Mouse (Mus musculus): ENCODE measurements around the gene Celsr1. TPM values are rescaled to one million over a fixed set of nuclear protein-coding genes. Genes with fewer than 3 reads are reported as not detected.

Gene Celsr1
- polyA plus RNA-seq, 1 experiment from 2014 or later, result 2.7 TPM

DNA sequence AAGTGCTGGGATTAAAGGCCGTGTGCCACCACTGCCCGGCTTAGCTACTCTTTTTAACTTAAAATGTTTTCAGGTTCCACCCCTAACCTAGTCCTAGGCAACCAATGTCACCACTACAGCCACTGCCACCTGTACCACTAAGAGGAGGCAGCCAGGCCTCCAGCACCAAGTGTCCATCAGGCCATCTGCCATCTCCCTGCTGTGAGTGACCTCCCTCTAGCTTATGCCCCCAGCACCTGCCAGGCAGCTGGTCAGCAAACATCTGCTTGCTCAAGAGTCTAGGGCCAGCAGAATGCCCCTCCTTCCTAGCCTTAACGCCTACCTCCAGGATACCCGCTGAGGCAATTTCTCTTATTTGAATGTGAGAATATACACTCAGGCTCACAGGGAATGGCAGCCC lies 48.0 kb downstream of the Celsr1 start:
- Histone ChIP-seq H3K36me3 (no peaks in the 10 kb centered on the region), H3K4me3 (replicated peaks) (no peak overlapping the region), H3K27ac (no peak overlapping the region), H3K9me3 (no peaks in the 10 kb centered on the region), H3K4me1 (replicated peaks) (peaks cover 14% of the 10 kb centered on the region), H3K4me2 (replicated peaks) (no peak overlapping the region), H3K9ac (replicated peaks) (no peak overlapping the region), H3K27me3 (no peaks in the 10 kb centered on the region)
- no peak for ATAC-seq
- 71% methylated on average over 4 of the region's 4 CpGs for WGBS

DNA sequence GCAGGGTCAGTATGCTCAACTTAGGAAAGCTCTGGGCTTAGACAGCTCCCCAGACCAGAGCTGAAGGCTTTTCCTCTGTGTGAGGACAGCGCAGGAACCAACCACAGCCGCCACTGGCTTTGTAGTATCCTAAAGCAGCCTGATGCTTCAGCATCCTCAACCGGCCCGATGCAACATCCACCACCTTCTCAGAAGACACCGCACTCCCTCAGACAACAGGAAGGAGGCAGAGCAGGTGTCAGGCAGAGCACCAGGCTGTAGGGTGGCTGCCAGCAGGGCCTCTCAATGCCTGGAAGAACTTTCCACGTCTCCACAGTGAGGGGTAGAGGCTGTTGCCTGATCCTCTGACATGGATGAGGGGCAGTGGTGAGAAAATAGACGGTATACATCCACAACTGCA lies 50.4 kb downstream of the Celsr1 start:
- no peak overlapping the region for H3K4me2 ChIP-seq (replicated peaks)
- H3K9me3 ChIP-seq, result no peaks in the 10 kb centered on the region
- no peak overlapping the region for H3K9ac ChIP-seq (replicated peaks)
- H3K27ac ChIP-seq, result no peak overlapping the region
- peaks cover 14% of the 10 kb centered on the region for H3K4me1 ChIP-seq (replicated peaks)
- H3K36me3 ChIP-seq, result no peaks in the 10 kb centered on the region
- no peak overlapping the region for H3K4me3 ChIP-seq (replicated peaks)
- no peak for ATAC-seq
- no peaks in the 10 kb centered on the region for H3K27me3 ChIP-seq
- WGBS, result 86% methylated on average over 7 of the region's 7 CpGs

- Histone ChIP-seq H3K27me3 (no peaks in the 10 kb centered on the region), H3K27ac (no peak overlapping the region), H3K36me3 (no peaks in the 10 kb centered on the region), H3K9ac (replicated peaks) (no peak overlapping the region), H3K4me3 (replicated peaks) (no peak overlapping the region), H3K9me3 (no peaks in the 10 kb centered on the region), H3K4me1 (replicated peaks) (peaks cover 14% of the 10 kb centered on the region), H3K4me2 (replicated peaks) (no peak overlapping the region)
- no peak for ATAC-seq
- 93% methylated on average over 3 of the region's 3 CpGs for WGBS
Measured at GRCm38 (mm10) chr15:85982416-85982775, 51.2 kb downstream of the Celsr1 start.

DNA sequence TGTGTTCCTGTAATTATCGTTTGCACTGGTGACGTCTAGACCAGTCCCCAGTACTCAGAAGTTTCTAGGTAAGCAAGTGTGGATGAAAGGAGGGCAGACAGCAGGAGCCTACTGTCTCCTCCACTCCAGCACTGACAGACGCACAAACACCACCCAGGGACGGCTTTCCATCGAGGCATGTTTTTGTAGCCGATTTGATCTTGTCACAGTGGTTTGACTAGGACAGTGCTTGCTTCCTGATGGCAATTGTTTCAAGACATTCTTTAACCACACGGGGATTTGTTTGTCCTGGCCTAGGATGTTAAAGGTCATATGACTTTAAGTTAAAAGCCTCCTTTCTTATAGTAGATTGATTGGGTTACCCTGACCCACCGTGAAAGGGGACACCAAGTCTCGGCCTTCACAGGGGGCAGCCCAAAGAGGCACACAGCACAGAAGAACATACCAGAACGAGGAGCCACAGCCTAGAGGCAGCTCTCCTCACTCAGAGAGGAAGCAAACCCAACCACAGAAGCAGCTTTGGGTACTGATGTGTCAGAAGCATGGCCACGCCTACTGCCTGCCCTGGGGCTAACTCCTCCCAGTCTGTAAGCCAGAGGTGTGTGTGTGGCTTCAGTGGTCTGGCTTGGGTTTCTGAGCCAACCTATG lies 51.7 kb downstream of the Celsr1 start:
- Histone ChIP-seq H3K27ac (no peak overlapping the region), H3K36me3 (no peaks in the 10 kb centered on the region), H3K9ac (replicated peaks) (no peak overlapping the region), H3K4me3 (replicated peaks) (no peak overlapping the region), H3K9me3 (no peaks in the 10 kb centered on the region), H3K27me3 (no peaks in the 10 kb centered on the region), H3K4me2 (replicated peaks) (no peak overlapping the region), H3K4me1 (replicated peaks) (peaks cover 18% of the 10 kb centered on the region)
- no peak for ATAC-seq
- 64% methylated on average over 11 of the region's 11 CpGs for WGBS

- WGBS, result 87% methylated on average over 9 of the region's 9 CpGs
Measured at GRCm38 (mm10) chr15:85977086-85977485, 56.5 kb downstream of the Celsr1 start.

DNA sequence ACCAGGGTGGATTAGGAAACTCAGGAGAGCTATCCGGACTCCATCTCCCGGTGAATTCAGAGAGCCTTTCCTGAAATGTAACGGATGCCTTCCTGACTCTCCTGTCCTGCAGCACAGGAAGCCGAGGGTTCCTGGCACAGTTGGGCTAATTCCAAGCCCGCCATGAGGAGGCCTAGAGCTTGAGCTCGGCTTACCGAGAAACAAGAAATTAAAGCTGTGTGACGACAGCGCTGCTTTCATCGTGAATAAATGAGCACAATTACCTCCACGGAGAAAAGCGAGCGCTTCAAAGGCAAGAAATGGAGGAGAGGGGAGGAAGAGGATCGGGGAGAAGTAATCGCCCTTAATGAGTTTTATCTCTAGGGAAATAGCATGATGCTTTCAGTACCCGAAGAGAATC lies 57.8 kb downstream of the Celsr1 start:
- peak; percentile 34; the same call in 1 of the 2 replicates for ATAC-seq
- Histone ChIP-seq H3K27me3 (no peaks in the 10 kb centered on the region), H3K36me3 (no peaks in the 10 kb centered on the region), H3K4me3 (replicated peaks) (no peak overlapping the region), H3K9me3 (no peaks in the 10 kb centered on the region), H3K4me2 (replicated peaks) (no peak overlapping the region; the same call in 1 of the 2 replicates), H3K27ac (peak overlapping the region; percentile 70), H3K9ac (replicated peaks) (no peak overlapping the region; the same call in 1 of the 2 replicates), H3K4me1 (replicated peaks) (peaks cover 32% of the 10 kb centered on the region)
- WGBS, result 37% methylated on average over 16 of the region's 16 CpGs

More at GRCm38 (mm10) chr15:85977086-85977485, 56.5 kb downstream of the Celsr1 start:
- H3K9me3 ChIP-seq, result no peaks in the 10 kb centered on the region
- ATAC-seq, result no peak
- peaks cover 32% of the 10 kb centered on the region for H3K4me1 ChIP-seq (replicated peaks)
- no peaks in the 10 kb centered on the region for H3K36me3 ChIP-seq
- H3K27ac ChIP-seq, result no peak overlapping the region
- no peak overlapping the region for H3K9ac ChIP-seq (replicated peaks)
- no peak overlapping the region for H3K4me3 ChIP-seq (replicated peaks)
- H3K4me2 ChIP-seq (replicated peaks), result no peak overlapping the region
- no peaks in the 10 kb centered on the region for H3K27me3 ChIP-seq

- Histone ChIP-seq H3K4me1 (replicated peaks) (peaks cover 36% of the 10 kb centered on the region), H3K27ac (no peak overlapping the region), H3K4me2 (replicated peaks) (no peak overlapping the region), H3K9me3 (no peaks in the 10 kb centered on the region), H3K4me3 (replicated peaks) (no peak overlapping the region), H3K9ac (replicated peaks) (no peak overlapping the region), H3K36me3 (no peaks in the 10 kb centered on the region), H3K27me3 (no peaks in the 10 kb centered on the region)
- 31% methylated on average over 5 of the region's 5 CpGs for WGBS
- no peak for ATAC-seq
Measured at GRCm38 (mm10) chr15:85971596-85971995, 62.0 kb downstream of the Celsr1 start.

GRCm38 (mm10) chr15:85970441-85970840 lies 63.1 kb downstream of the Celsr1 start:
- Histone ChIP-seq H3K4me3 (replicated peaks) (no peak overlapping the region), H3K4me2 (replicated peaks) (no peak overlapping the region), H3K27me3 (no peaks in the 10 kb centered on the region), H3K9ac (replicated peaks) (no peak overlapping the region), H3K36me3 (no peaks in the 10 kb centered on the region), H3K4me1 (replicated peaks) (peaks cover 27% of the 10 kb centered on the region), H3K27ac (no peak overlapping the region), H3K9me3 (no peaks in the 10 kb centered on the region)
- 77% methylated on average over 8 of the region's 8 CpGs for WGBS
- no peak for ATAC-seq

GRCm38 (mm10) chr15:85969707-85970153 lies 63.8 kb downstream of the Celsr1 start:
- Histone ChIP-seq H3K27ac (no peak overlapping the region), H3K27me3 (no peaks in the 10 kb centered on the region), H3K36me3 (no peaks in the 10 kb centered on the region), H3K9ac (replicated peaks) (no peak overlapping the region), H3K9me3 (no peaks in the 10 kb centered on the region), H3K4me2 (replicated peaks) (no peak overlapping the region), H3K4me1 (replicated peaks) (peaks cover 22% of the 10 kb centered on the region), H3K4me3 (replicated peaks) (no peak overlapping the region)
- WGBS, result 69% methylated on average over 3 of the region's 3 CpGs
- ATAC-seq, result peak; percentile 76

- peak; percentile 12; the same call in 1 of the 2 replicates for ATAC-seq
- no peaks in the 10 kb centered on the region for H3K27me3 ChIP-seq
- H3K27ac ChIP-seq, result no peak overlapping the region
- no peaks in the 10 kb centered on the region for H3K9me3 ChIP-seq
- no peak overlapping the region for H3K9ac ChIP-seq (replicated peaks)
- H3K4me1 ChIP-seq (replicated peaks), result peaks cover 17% of the 10 kb centered on the region
- no peak overlapping the region for H3K4me3 ChIP-seq (replicated peaks)
- WGBS, result 89% methylated on average over 7 of the region's 7 CpGs
- no peak overlapping the region for H3K4me2 ChIP-seq (replicated peaks)
- H3K36me3 ChIP-seq, result no peaks in the 10 kb centered on the region
Measured at GRCm38 (mm10) chr15:85969291-85969690, 64.3 kb downstream of the Celsr1 start.

GRCm38 (mm10) chr15:85966032-85966431 lies 67.5 kb downstream of the Celsr1 start:
- Histone ChIP-seq H3K36me3 (no peaks in the 10 kb centered on the region), H3K27me3 (no peaks in the 10 kb centered on the region), H3K4me3 (replicated peaks) (no peak overlapping the region), H3K4me1 (replicated peaks) (peaks cover 15% of the 10 kb centered on the region), H3K9ac (replicated peaks) (no peak overlapping the region), H3K4me2 (replicated peaks) (no peak overlapping the region), H3K27ac (no peak overlapping the region), H3K9me3 (no peaks in the 10 kb centered on the region)
- ATAC-seq, result no peak
- 90% methylated on average over 7 of the region's 7 CpGs for WGBS

DNA sequence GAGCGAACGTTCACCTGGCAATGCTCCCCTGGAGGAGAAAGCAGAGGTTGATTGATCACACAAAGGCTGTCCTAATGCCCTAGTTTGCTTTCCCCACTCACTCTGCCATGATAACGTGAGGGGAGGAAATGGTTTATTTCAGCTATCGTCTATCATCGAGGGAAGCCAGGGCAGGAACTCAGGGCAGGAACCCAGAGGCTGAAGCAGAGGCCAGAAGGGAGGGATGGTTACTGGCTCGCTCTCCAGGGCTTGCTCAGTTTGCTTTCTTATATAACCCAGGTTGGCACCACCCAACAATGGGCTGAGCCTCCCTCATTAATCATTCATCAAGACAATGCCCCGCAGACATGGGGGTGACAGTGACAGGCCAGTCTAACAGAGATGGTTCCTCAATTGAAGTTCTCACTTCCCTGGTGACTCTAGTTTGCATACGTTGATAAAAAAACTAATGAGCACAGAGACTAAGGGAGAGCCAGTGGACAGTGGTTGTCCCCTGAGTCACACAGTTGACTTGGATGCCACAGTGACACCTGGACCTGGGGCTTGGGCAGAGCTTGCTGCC lies 70.2 kb downstream of the Celsr1 start:
- no peaks in the 10 kb centered on the region for H3K27me3 ChIP-seq
- 86% methylated on average over 8 of the region's 8 CpGs for WGBS
- no peaks in the 10 kb centered on the region for H3K9me3 ChIP-seq
- 0 out of 2 replicates have a peak, but pooled peaks cover 6% of the 10 kb centered on the region for H3K4me1 ChIP-seq (replicated peaks)
- H3K4me3 ChIP-seq (replicated peaks), result no peak overlapping the region
- peaks cover 4% of the 10 kb centered on the region; the same call in 1 of the 2 replicates for H3K36me3 ChIP-seq
- H3K4me2 ChIP-seq (replicated peaks), result no peak overlapping the region
- no peak overlapping the region for H3K27ac ChIP-seq
- no peak overlapping the region for H3K9ac ChIP-seq (replicated peaks)
- no peak for ATAC-seq

All from midbrain, embryonic 13.5 days (tissue).